Mouse (Mus musculus) MEL (cell line): ENCODE data around the gene Il2ra. TPM values are rescaled to one million over a fixed set of nuclear protein-coding genes. Genes with fewer than 3 reads are reported as not detected.

ENCODE experiments used
- DNase-seq: peaks from one replicate; pipeline ENCODE4 v3.0.0; 2011; ENCODE audit warnings: low read depth, low spot score
- H3K27ac ChIP-seq: 2 replicates; pipeline ENCODE4 v1.5.1; 2012; ENCODE audit warnings: low read depth, mild to moderate bottlenecking, control low read depth, low read length, moderate library complexity; ENCODE audit not compliant: control insufficient read depth
- H3K27me3 ChIP-seq, 2 experiments: fragments of 150-350 bp in 1 of 2; sonication (generic) in 1 of 2; 2 replicates each; pipeline ENCODE4 v1.6.1; 2012; ENCODE audit warnings: low read length in 2 of 2, mild to moderate bottlenecking in 2 of 2, improper control_type of control experiment in 1 of 2, moderate library complexity in 1 of 2; ENCODE audit not compliant: insufficient read depth in 2 of 2, control insufficient read depth in 1 of 2
- H3K36me3 ChIP-seq, 2 experiments: 2 replicates each; pipeline ENCODE4 v1.6.1; 2012 to 2014; ENCODE audit warnings: low read length in 2 of 2, improper control_type of control experiment in 1 of 2, inconsistent platforms in 1 of 2, mild to moderate bottlenecking in 1 of 2; ENCODE audit not compliant: insufficient read depth in 2 of 2, control insufficient read depth in 1 of 2
- H3K4me1 ChIP-seq, 2 experiments: fragments of 150-350 bp in 1 of 2; sonication (generic) in 1 of 2; 2 replicates each; pipeline ENCODE4 v1.6.1; 2012; ENCODE audit warnings: low read length in 2 of 2, improper control_type of control experiment in 1 of 2, mild to moderate bottlenecking in 1 of 2; ENCODE audit not compliant: insufficient read depth in 2 of 2, control insufficient read depth in 1 of 2
- H3K4me3 ChIP-seq, 2 experiments: fragments of 150-350 bp in 1 of 2; sonication (generic) in 1 of 2; 2 replicates each; pipeline ENCODE4 v1.5.1; 2012; ENCODE audit warnings: low read depth in 2 of 2, low read length in 2 of 2, mild to moderate bottlenecking in 2 of 2, moderate library complexity in 2 of 2, control low read depth in 1 of 2, improper control_type of control experiment in 1 of 2; ENCODE audit not compliant: control insufficient read depth in 1 of 2, insufficient read depth in 1 of 2
- H3K79me2 ChIP-seq: 2 replicates; pipeline ENCODE4 v1.6.1; 2012; ENCODE audit warnings: mild to moderate bottlenecking, low read length, moderate library complexity; ENCODE audit not compliant: control insufficient read depth, poor library complexity, insufficient read depth
- H3K9ac ChIP-seq: 2 replicates; pipeline ENCODE4 v1.6.1; 2012; ENCODE audit warnings: low read depth, mild to moderate bottlenecking, control low read depth, low read length, moderate library complexity; ENCODE audit not compliant: control insufficient read depth, poor library complexity, severe bottlenecking
- H3K9me3 ChIP-seq: fragments of 150-350 bp; sonication (generic); replicated peaks from 2 replicates; pipeline ENCODE4 v1.6.1; 2012; ENCODE audit warnings: mild to moderate bottlenecking, low read length, improper control_type of control experiment, moderate library complexity; ENCODE audit not compliant: insufficient read depth
- CHD1 ChIP-seq: IDR thresholded peaks from 2 replicates; pipeline ENCODE4 v1.6.1; 2012; ENCODE audit warnings: low read depth, mild to moderate bottlenecking, inconsistent platforms, low read length, improper control_type of control experiment
- CHD2 ChIP-seq: IDR thresholded peaks from 2 replicates; pipeline ENCODE4 v1.6.1; 2011; ENCODE audit warnings: low read length, improper control_type of control experiment
- CTCF ChIP-seq, 3 experiments: IDR thresholded peaks in 2 of 3; conservative IDR thresholded peaks in 1 of 3; 2 replicates each; pipeline ENCODE4 v1.5.1; 2011 to 2012; ENCODE audit warnings: low read length in 3 of 3, low read depth in 2 of 3, mild to moderate bottlenecking in 2 of 3, improper control_type of control experiment in 1 of 3, inconsistent platforms in 1 of 3, mixed read lengths in 1 of 3, moderate library complexity in 1 of 3; ENCODE audit not compliant: control insufficient read depth in 1 of 3, insufficient read depth in 1 of 3, poor library complexity in 1 of 3, severe bottlenecking in 1 of 3
- ELF1 ChIP-seq: IDR thresholded peaks from 2 replicates; pipeline ENCODE4 v1.6.1; 2014; ENCODE audit warnings: low read depth, mild to moderate bottlenecking, inconsistent platforms, low read length, improper control_type of control experiment, moderate library complexity
- EP300 ChIP-seq, 2 experiments: IDR thresholded peaks; 2 replicates each; pipeline ENCODE4 v1.6.1; 2011; ENCODE audit warnings: improper control_type of control experiment in 2 of 2, low read length in 2 of 2, low read depth in 1 of 2, mild to moderate bottlenecking in 1 of 2
- ETS1 ChIP-seq: IDR thresholded peaks from 2 replicates; pipeline ENCODE4 v1.6.1; 2012; ENCODE audit warnings: low read depth, mild to moderate bottlenecking, inconsistent platforms, low read length, improper control_type of control experiment, moderate library complexity
- GABPA ChIP-seq: IDR thresholded peaks from 2 replicates; pipeline ENCODE4 v1.6.1; 2012; ENCODE audit warnings: low read depth, mild to moderate bottlenecking, inconsistent platforms, low read length, improper control_type of control experiment, moderate library complexity
- GATA1 ChIP-seq: IDR thresholded peaks from 2 replicates; pipeline ENCODE4 v1.6.1; 2011; ENCODE audit warnings: low read depth, low read length, improper control_type of control experiment
- HCFC1 ChIP-seq: IDR thresholded peaks from 2 replicates; pipeline ENCODE4 v1.6.1; 2012; ENCODE audit warnings: low read depth, mild to moderate bottlenecking, inconsistent platforms, low read length, improper control_type of control experiment, moderate library complexity
- KAT2A ChIP-seq: conservative IDR thresholded peaks from 2 replicates; pipeline ENCODE4 v1.6.1; 2012; ENCODE audit warnings: low read depth, low read length, improper control_type of control experiment, inconsistent platforms
- MAX ChIP-seq: IDR thresholded peaks from 2 replicates; pipeline ENCODE4 v1.6.1; 2011; ENCODE audit warnings: low read length, improper control_type of control experiment
- MAZ ChIP-seq: IDR thresholded peaks from 2 replicates; pipeline ENCODE4 v1.6.1; 2012; ENCODE audit warnings: low read depth, mild to moderate bottlenecking, inconsistent platforms, low read length, improper control_type of control experiment
- MXI1 ChIP-seq: IDR thresholded peaks from 2 replicates; pipeline ENCODE4 v1.6.1; 2011; ENCODE audit warnings: mild to moderate bottlenecking, low read depth, low read length, improper control_type of control experiment
- MYB ChIP-seq: IDR thresholded peaks from 2 replicates; pipeline ENCODE4 v1.6.1; 2011; ENCODE audit warnings: mild to moderate bottlenecking, low read depth, low read length, improper control_type of control experiment
- MYC ChIP-seq: IDR thresholded peaks from 2 replicates; pipeline ENCODE4 v1.6.1; 2011; ENCODE audit warnings: low read depth, mild to moderate bottlenecking, low read length, improper control_type of control experiment, moderate library complexity
- NELFE ChIP-seq: IDR thresholded peaks from 2 replicates; pipeline ENCODE4 v1.6.1; 2011; ENCODE audit warnings: low read depth, low read length, improper control_type of control experiment
- POLR2A ChIP-seq, 2 experiments: IDR thresholded peaks; 2 replicates each; pipeline ENCODE4 v1.6.1; 2011 to 2012; ENCODE audit warnings: low read length in 2 of 2, mild to moderate bottlenecking in 2 of 2, control low read depth in 1 of 2, improper control_type of control experiment in 1 of 2, low read depth in 1 of 2, moderate library complexity in 1 of 2; ENCODE audit not compliant: control insufficient read depth in 1 of 2, insufficient read depth in 1 of 2, poor library complexity in 1 of 2
- POLR2AphosphoS2 ChIP-seq: IDR thresholded peaks from 2 replicates; pipeline ENCODE4 v1.6.1; 2011; ENCODE audit warnings: low read length, improper control_type of control experiment
- POLR2AphosphoS5 ChIP-seq: IDR thresholded peaks from 2 replicates; pipeline ENCODE4 v1.6.1; 2012; ENCODE audit warnings: low read depth, borderline replicate concordance, mild to moderate bottlenecking, inconsistent platforms, low read length, moderate library complexity, mixed read lengths
- RAD21 ChIP-seq: IDR thresholded peaks from 2 replicates; pipeline ENCODE4 v1.6.1; 2011; ENCODE audit warnings: mild to moderate bottlenecking, low read depth, low read length, improper control_type of control experiment
- SIN3A ChIP-seq: IDR thresholded peaks from 2 replicates; pipeline ENCODE4 v1.6.1; 2012; ENCODE audit warnings: low read length, improper control_type of control experiment, inconsistent platforms
- TAL1 ChIP-seq: IDR thresholded peaks from 2 replicates; pipeline ENCODE4 v1.6.1; 2012; ENCODE audit warnings: mild to moderate bottlenecking, inconsistent platforms, low read length, moderate library complexity, mixed read lengths
- TBP ChIP-seq: IDR thresholded peaks from 2 replicates; pipeline ENCODE4 v1.8.0; 2011; ENCODE audit warnings: low read depth, low read length, improper control_type of control experiment
- UBTF ChIP-seq: IDR thresholded peaks from 2 replicates; pipeline ENCODE4 v1.6.1; 2012; ENCODE audit warnings: low read depth, mild to moderate bottlenecking, inconsistent platforms, low read length, improper control_type of control experiment, moderate library complexity, borderline replicate concordance; ENCODE audit not compliant: insufficient read depth
- USF2 ChIP-seq, 2 experiments: IDR thresholded peaks; 2 replicates each; pipeline ENCODE4 v1.6.1; 2011 to 2012; ENCODE audit warnings: improper control_type of control experiment in 2 of 2, low read length in 2 of 2, borderline replicate concordance in 1 of 2, inconsistent platforms in 1 of 2, low read depth in 1 of 2, mild to moderate bottlenecking in 1 of 2; ENCODE audit not compliant: insufficient read depth in 1 of 2
- ZNF384 ChIP-seq: IDR thresholded peaks from 2 replicates; pipeline ENCODE4 v1.6.1; 2012; ENCODE audit warnings: low read depth, mild to moderate bottlenecking, inconsistent platforms, low read length, improper control_type of control experiment
- polyA plus RNA-seq, 2 experiments: library from polyadenylated mRNA; stranded (reverse) in 1 of 2; unstranded in 1 of 2; fragments of >175 nt in 1 of 2; fragments of >200 nt in 1 of 2; gene quantifications; 2 replicates each; pipeline versions ENCODE4 v1.2.1 to v1.2.4; 2012; ENCODE audit warnings: low replicate concordance in 2 of 2, low read depth in 1 of 2; ENCODE audit not compliant: insufficient read length in 2 of 2, insufficient read depth in 1 of 2, missing spikeins in 1 of 2
- total RNA-seq: library from RNA; depleted of rRNA; stranded (reverse); fragments of 300-350 nt; gene quantifications from 2 replicates; pipeline ENCODE4 v1.2.3, GENCODE M21; 2012

The Il2ra gene
- total and polyA plus RNA-seq, 3 experiments, result not detected

GRCm38 (mm10) chr2:11637115-11637514 lies 5.5 kb upstream of the Il2ra start:
- DNase-seq, result peak; percentile 86
- Histone ChIP-seq H3K79me2 (no peaks in the 10 kb centered on the region), H3K27ac (peak overlapping the region; percentile 29; the same call in 1 of the 2 replicates), H3K9ac (peak overlapping the region; percentile 28; the same call in 1 of the 2 replicates), H3K4me1 (0 out of 4 replicates have a peak, but pooled peaks cover 0 to 3% of the 10 kb centered on the region in 2 experiments), H3K36me3 (no peaks in the 10 kb centered on the region), H3K4me3 (no peak overlapping the region; a peak in 1 of 4 replicates), H3K9me3 (no peaks in the 10 kb centered on the region), H3K27me3 (no peaks in the 10 kb centered on the region)
- TF ChIP-seq NELFE, result peak; percentile 34; the same call in 1 of the 2 replicates
- TF ChIP-seq MYC, result peak; percentile 93
- TF ChIP-seq SIN3A, result peak; percentile 57
- TF ChIP-seq ZNF384, result no peak
- TF ChIP-seq CHD1, result no peak
- TF ChIP-seq MAX, result peak; percentile 76
- no peak for TF ChIP-seq POLR2AphosphoS2
- TF ChIP-seq ETS1, result peak; percentile 29; the same call in 1 of the 2 replicates
- TF ChIP-seq GABPA, result no peak
- no peak for TF ChIP-seq POLR2A (IDR thresholded peaks at IDR 0.05; ENCODE audit: control insufficient read depth in 1 of 2, insufficient read depth in 1 of 2, low read depth in 1 of 2, low read length in 2 of 2, poor library complexity in 1 of 2)
- TF ChIP-seq CHD2, result no peak
- TF ChIP-seq MXI1, result peak; percentile 72
- TF ChIP-seq TBP, result peak; percentile 92
- TF ChIP-seq GATA1, result 0 out of 2 replicates have a peak, but pooled peaks have one; percentile 28
- peak; percentile 28 to 40; a peak in 2 of 4 replicates for TF ChIP-seq EP300 (IDR thresholded peaks at IDR 0.05; ENCODE audit: low read depth in 1 of 2, low read length in 2 of 2)
- TF ChIP-seq CTCF (IDR thresholded peaks at IDR 0.05 in 2 of 3, conservative IDR thresholded peaks at IDR 0.05 in 1 of 3; ENCODE audit: control insufficient read depth in 1 of 3, insufficient read depth in 1 of 3, low read depth in 2 of 3, low read length in 3 of 3, poor library complexity in 1 of 3, severe bottlenecking in 1 of 3), result no peak

GRCm38 (mm10) chr2:11644057-11644456 lies 1.4 kb downstream of the Il2ra start:
- Histone ChIP-seq H3K9ac (no peak overlapping the region), H3K27ac (no peak overlapping the region), H3K27me3 (peaks cover 0 to 1% of the 10 kb centered on the region in 2 experiments; a peak in 2 of 4 replicates), H3K36me3 (no peaks in the 10 kb centered on the region), H3K4me1 (no peaks in the 10 kb centered on the region), H3K79me2 (no peaks in the 10 kb centered on the region), H3K9me3 (no peaks in the 10 kb centered on the region), H3K4me3 (no peak overlapping the region)
- no peak for DNase-seq
- TF ChIP-seq MYC, result no peak
- no peak for TF ChIP-seq POLR2AphosphoS5
- TF ChIP-seq TAL1, result no peak
- TF ChIP-seq ZNF384, result no peak
- no peak for TF ChIP-seq CTCF (IDR thresholded peaks at IDR 0.05 in 2 of 3, conservative IDR thresholded peaks at IDR 0.05 in 1 of 3; ENCODE audit: control insufficient read depth in 1 of 3, insufficient read depth in 1 of 3, low read depth in 2 of 3, low read length in 3 of 3, poor library complexity in 1 of 3, severe bottlenecking in 1 of 3)
- TF ChIP-seq EP300 (IDR thresholded peaks at IDR 0.05; ENCODE audit: low read depth in 1 of 2, low read length in 2 of 2), result no peak
- TF ChIP-seq POLR2AphosphoS2, result no peak
- TF ChIP-seq MAZ, result no peak
- no peak for TF ChIP-seq UBTF
- TF ChIP-seq KAT2A, result no peak
- no peak for TF ChIP-seq ELF1
- no peak for TF ChIP-seq SIN3A
- no peak for TF ChIP-seq USF2 (IDR thresholded peaks at IDR 0.05; ENCODE audit: borderline replicate concordance in 1 of 2, insufficient read depth in 1 of 2, low read depth in 1 of 2, low read length in 2 of 2)
- TF ChIP-seq HCFC1, result no peak
- TF ChIP-seq MYB, result no peak
- TF ChIP-seq RAD21, result no peak
